Mouse (Mus musculus): ENCODE measurements around the gene 9130409I23Rik. TPM values are rescaled to one million over a fixed set of nuclear protein-coding genes. Genes with fewer than 3 reads are reported as not detected.

The 9130409I23Rik gene
- total RNA-seq (2014; rRNA removed; ENCODE audit: low replicate concordance) (not detected in 2 replicates), polyA plus RNA-seq (2015; fragmentation: Nextera tagmentation; extraction: Ambion mirVana) (not detected in 2 replicates)

GRCm38 (mm10) chr1:181050937-181051336, at the start of gene 9130409I23Rik:
TSS of gene 9130409I23Rik (plus strand) at chr1:181051237.
- TF ChIP-seq CTCF (IDR thresholded peaks at IDR 0.05; ENCODE audit: low read depth) (no peak), EP300 (IDR thresholded peaks at IDR 0.05; ENCODE audit: low read depth) (no peak)
- DNase-seq (ENCODE audit: low spot score), result no peak
- WGBS, result 63% methylated on average over 6 of the region's 6 CpGs

GRCm38 (mm10) chr1:181001621-181002020, 49.4 kb upstream of the 9130409I23Rik start:
- no peak for TF ChIP-seq EP300 (IDR thresholded peaks at IDR 0.05; ENCODE audit: low read depth)
- no peak for TF ChIP-seq CTCF (IDR thresholded peaks at IDR 0.05; ENCODE audit: low read depth)
- ATAC-seq (ENCODE audit: insufficient read depth, low read depth), result no peak
- DNase-seq (ENCODE audit: low spot score), result no peak
- no peaks in the 10 kb centered on the region for H3K36me3 ChIP-seq (replicated peaks; ENCODE audit: control insufficient read depth, insufficient read depth, low read length)
- no peak overlapping the region for H3K4me3 ChIP-seq (ENCODE audit: low read depth, low read length)
- no peak overlapping the region for H3K27ac ChIP-seq (ENCODE audit: low read depth)
- H3K4me1 ChIP-seq (ENCODE audit: control insufficient read depth, insufficient read depth), result no peaks in the 10 kb centered on the region
- H3K4me2 ChIP-seq (ENCODE audit: low read depth, low read length), result no peak overlapping the region
- H3K27me3 ChIP-seq (ENCODE audit: control insufficient read depth, insufficient read depth, low read length), result no peaks in the 10 kb centered on the region
- no peaks in the 10 kb centered on the region for H3K9me3 ChIP-seq (replicated peaks; ENCODE audit: control insufficient read depth, low read length)
- WGBS, result 78% methylated on average over 3 of the region's 3 CpGs
- H3K9ac ChIP-seq (replicated peaks; ENCODE audit: low read depth, low read length), result no peak overlapping the region

More at GRCm38 (mm10) chr1:181050937-181051336, at the start of gene 9130409I23Rik:
- Histone ChIP-seq H3K27ac (ENCODE audit: low read depth) (no peak within 1 kb of the TSS), H3K4me2 (ENCODE audit: low read depth, low read length) (no peak within 1 kb of the TSS), H3K4me1 (ENCODE audit: control insufficient read depth, insufficient read depth) (no peaks in the 10 kb centered on the region), H3K36me3 (replicated peaks; ENCODE audit: control insufficient read depth, insufficient read depth, low read length) (no peaks in the 10 kb centered on the region), H3K27me3 (ENCODE audit: control insufficient read depth, insufficient read depth, low read length) (no peaks in the 10 kb centered on the region), H3K9me3 (replicated peaks; ENCODE audit: control insufficient read depth, low read length) (no peaks in the 10 kb centered on the region), H3K4me3 (ENCODE audit: low read depth, low read length) (no peak within 1 kb of the TSS), H3K9ac (replicated peaks; ENCODE audit: low read depth, low read length) (no peak within 1 kb of the TSS)
- no peak for ATAC-seq (ENCODE audit: insufficient read depth, low read depth)

GRCm38 (mm10) chr1:181003790-181004189, 47.2 kb upstream of the 9130409I23Rik start:
- no peaks in the 10 kb centered on the region for H3K9me3 ChIP-seq (replicated peaks; ENCODE audit: control insufficient read depth, low read length)
- no peaks in the 10 kb centered on the region for H3K4me1 ChIP-seq (ENCODE audit: control insufficient read depth, insufficient read depth)
- TF ChIP-seq CTCF (IDR thresholded peaks at IDR 0.05; ENCODE audit: low read depth) (no peak), EP300 (IDR thresholded peaks at IDR 0.05; ENCODE audit: low read depth) (no peak)
- DNase-seq (ENCODE audit: low spot score), result no peak
- no peak for ATAC-seq (ENCODE audit: insufficient read depth, low read depth)
- H3K27ac ChIP-seq (ENCODE audit: low read depth), result no peak overlapping the region
- no peak overlapping the region for H3K4me2 ChIP-seq (ENCODE audit: low read depth, low read length)
- no peak overlapping the region for H3K4me3 ChIP-seq (ENCODE audit: low read depth, low read length)
- H3K9ac ChIP-seq (replicated peaks; ENCODE audit: low read depth, low read length), result no peak overlapping the region
- WGBS, result 70% methylated on average over 2 of the region's 2 CpGs
- no peaks in the 10 kb centered on the region for H3K36me3 ChIP-seq (replicated peaks; ENCODE audit: control insufficient read depth, insufficient read depth, low read length)
- no peaks in the 10 kb centered on the region for H3K27me3 ChIP-seq (ENCODE audit: control insufficient read depth, insufficient read depth, low read length)

- Histone ChIP-seq H3K4me1 (ENCODE audit: control insufficient read depth, insufficient read depth) (peaks cover 9% of the 10 kb centered on the region), H3K36me3 (replicated peaks; ENCODE audit: control insufficient read depth, insufficient read depth, low read length) (no peaks in the 10 kb centered on the region), H3K9ac (replicated peaks; ENCODE audit: low read depth, low read length) (no peak overlapping the region), H3K27me3 (ENCODE audit: control insufficient read depth, insufficient read depth, low read length) (no peaks in the 10 kb centered on the region), H3K4me3 (ENCODE audit: low read depth, low read length) (no peak overlapping the region), H3K4me2 (ENCODE audit: low read depth, low read length) (no peak overlapping the region), H3K9me3 (replicated peaks; ENCODE audit: control insufficient read depth, low read length) (no peaks in the 10 kb centered on the region), H3K27ac (ENCODE audit: low read depth) (no peak overlapping the region)
- 62% methylated on average over 8 of the region's 8 CpGs for WGBS
- TF ChIP-seq EP300 (IDR thresholded peaks at IDR 0.05; ENCODE audit: low read depth) (no peak), CTCF (IDR thresholded peaks at IDR 0.05; ENCODE audit: low read depth) (no peak)
- no peak for ATAC-seq (ENCODE audit: insufficient read depth, low read depth)
- DNase-seq (ENCODE audit: low spot score), result no peak
These were observed 45.7 kb upstream of the 9130409I23Rik start for GRCm38 (mm10) chr1:181005331-181005730.

- TF ChIP-seq EP300 (IDR thresholded peaks at IDR 0.05; ENCODE audit: low read depth) (no peak), CTCF (IDR thresholded peaks at IDR 0.05; ENCODE audit: low read depth) (no peak)
- Histone ChIP-seq H3K27me3 (ENCODE audit: control insufficient read depth, insufficient read depth, low read length) (no peaks in the 10 kb centered on the region), H3K27ac (ENCODE audit: low read depth) (no peak overlapping the region), H3K4me1 (ENCODE audit: control insufficient read depth, insufficient read depth) (peaks cover 12% of the 10 kb centered on the region), H3K4me3 (ENCODE audit: low read depth, low read length) (no peak overlapping the region), H3K36me3 (replicated peaks; ENCODE audit: control insufficient read depth, insufficient read depth, low read length) (no peaks in the 10 kb centered on the region), H3K9me3 (replicated peaks; ENCODE audit: control insufficient read depth, low read length) (no peaks in the 10 kb centered on the region), H3K4me2 (ENCODE audit: low read depth, low read length) (no peak overlapping the region), H3K9ac (replicated peaks; ENCODE audit: low read depth, low read length) (no peak overlapping the region)
- DNase-seq (ENCODE audit: low spot score) (no peak), ATAC-seq (ENCODE audit: insufficient read depth, low read depth) (no peak)
- 79% methylated on average over 6 of the region's 6 CpGs for WGBS
These were observed 43.2 kb upstream of the 9130409I23Rik start for GRCm38 (mm10) chr1:181007831-181008230.

- DNase-seq (ENCODE audit: low spot score) (no peak), ATAC-seq (ENCODE audit: insufficient read depth, low read depth) (no peak)
- no peaks in the 10 kb centered on the region for H3K9me3 ChIP-seq (replicated peaks; ENCODE audit: control insufficient read depth, low read length)
- H3K27ac ChIP-seq (ENCODE audit: low read depth), result no peak overlapping the region
- H3K4me3 ChIP-seq (ENCODE audit: low read depth, low read length), result no peak overlapping the region
- peaks cover 12% of the 10 kb centered on the region for H3K4me1 ChIP-seq (ENCODE audit: control insufficient read depth, insufficient read depth)
- TF ChIP-seq EP300 (IDR thresholded peaks at IDR 0.05; ENCODE audit: low read depth) (no peak), CTCF (IDR thresholded peaks at IDR 0.05; ENCODE audit: low read depth) (no peak)
- H3K4me2 ChIP-seq (ENCODE audit: low read depth, low read length), result no peak overlapping the region
- H3K27me3 ChIP-seq (ENCODE audit: control insufficient read depth, insufficient read depth, low read length), result no peaks in the 10 kb centered on the region
- H3K9ac ChIP-seq (replicated peaks; ENCODE audit: low read depth, low read length), result no peak overlapping the region
- H3K36me3 ChIP-seq (replicated peaks; ENCODE audit: control insufficient read depth, insufficient read depth, low read length), result no peaks in the 10 kb centered on the region
- 94% methylated on average over 2 of the region's 2 CpGs for WGBS
These were observed 42.8 kb upstream of the 9130409I23Rik start for GRCm38 (mm10) chr1:181008266-181008665.
